Mouse (Mus musculus) liver, embryonic 16.5 days (tissue): ENCODE data around the gene Ptch1. TPM values are rescaled to one million over a fixed set of nuclear protein-coding genes. Genes with fewer than 3 reads are reported as not detected.

Experiments used
- ATAC-seq: fragments of 200-750 bp; cut with Nextera tagmentation; 2 replicates; pipeline ENCODE4 v1.8.0; 2017; ENCODE audit warnings: low read depth, mild to moderate bottlenecking, moderate number of reproducible peaks, moderate library complexity
- H3K27ac ChIP-seq: fragments of 300-500 bp; sonication (generic); 2 replicates; pipeline ENCODE4 v1.5.1; 2014; ENCODE audit warnings: mild to moderate bottlenecking, low read length
- H3K27me3 ChIP-seq: fragments of 300-500 bp; sonication (generic); 2 replicates; pipeline ENCODE4 v1.6.1; 2014; ENCODE audit warnings: low read depth, low read length, mixed read lengths; ENCODE audit not compliant: control insufficient read depth, insufficient read depth
- H3K36me3 ChIP-seq: fragments of 300-500 bp; sonication (generic); 2 replicates; pipeline ENCODE4 v1.6.1; 2014; ENCODE audit warnings: mild to moderate bottlenecking; ENCODE audit not compliant: control insufficient read depth, insufficient read depth
- H3K4me1 ChIP-seq: fragments of 300-500 bp; sonication (generic); 2 replicates; pipeline ENCODE4 v1.6.1; 2014; ENCODE audit warnings: low read depth, low read length, mixed read lengths; ENCODE audit not compliant: control insufficient read depth
- H3K4me2 ChIP-seq: fragments of 300-500 bp; sonication (generic); 2 replicates; pipeline ENCODE4 v1.6.1; 2014; ENCODE audit warnings: low read depth, low read length, mixed read lengths
- H3K4me3 ChIP-seq: fragments of 300-500 bp; sonication (generic); 2 replicates; pipeline ENCODE4 v1.5.1; 2014; ENCODE audit warnings: low read depth, mild to moderate bottlenecking, low read length
- H3K9ac ChIP-seq: fragments of 300-500 bp; sonication (generic); 2 replicates; pipeline ENCODE4 v1.6.1; 2014; ENCODE audit warnings: low read depth, low read length
- H3K9me3 ChIP-seq: fragments of 300-500 bp; sonication (generic); replicated peaks from 2 replicates; pipeline ENCODE4 v1.6.1; 2016; ENCODE audit warnings: low read length; ENCODE audit not compliant: control insufficient read depth
- WGBS: fragments of 180-500 bp; shearing (Covaris S2); extraction: QIAGEN DNeasy Blood & Tissue Kit; methylation state at CpG from one replicate; pipeline ENCODE4 v1.1.7; 2014; ENCODE audit not compliant: insufficient replicate concordance; 5-methylcytosine and 5-hydroxymethylcytosine counted together
- polyA plus RNA-seq: library from polyadenylated mRNA; unstranded; fragments of >200 nt; fragmentation: Nextera tagmentation; extraction: Ambion mirVana; gene quantifications from 2 replicates; pipeline ENCODE4 v1.2.1, GENCODE M21; 2015

Gene Ptch1
- polyA plus RNA-seq, 1 experiment from 2014 or later, result 3.1 TPM

DNA sequence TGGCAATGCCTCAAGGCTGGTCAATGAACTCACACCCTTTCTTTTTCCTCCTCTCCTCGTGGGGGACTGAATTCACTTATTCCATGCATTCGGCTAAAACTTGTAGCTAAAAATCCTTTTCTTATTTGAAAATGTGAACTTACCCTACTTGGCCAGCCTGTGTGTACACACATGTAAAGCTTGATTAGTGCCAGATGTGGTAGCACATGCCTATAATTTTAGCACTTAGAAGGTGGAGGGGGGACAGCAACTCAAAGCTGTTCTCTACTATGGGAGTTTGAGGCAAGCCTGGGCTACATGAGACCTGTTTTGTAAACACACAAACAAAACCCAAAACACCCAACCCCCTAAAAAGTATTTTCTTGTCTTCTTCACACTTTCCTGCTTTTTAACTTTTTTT lies 56.9 kb downstream of the Ptch1 start:
- Histone ChIP-seq H3K9me3 (no peaks in the 10 kb centered on the region), H3K4me2 (no peak overlapping the region), H3K4me3 (no peak overlapping the region), H3K27ac (no peak overlapping the region), H3K4me1 (no peaks in the 10 kb centered on the region), H3K36me3 (peaks cover 45% of the 10 kb centered on the region), H3K9ac (no peak overlapping the region), H3K27me3 (no peaks in the 10 kb centered on the region)
- no peak for ATAC-seq
- WGBS, result 67% methylated on average over 2 of the region's 2 CpGs

DNA sequence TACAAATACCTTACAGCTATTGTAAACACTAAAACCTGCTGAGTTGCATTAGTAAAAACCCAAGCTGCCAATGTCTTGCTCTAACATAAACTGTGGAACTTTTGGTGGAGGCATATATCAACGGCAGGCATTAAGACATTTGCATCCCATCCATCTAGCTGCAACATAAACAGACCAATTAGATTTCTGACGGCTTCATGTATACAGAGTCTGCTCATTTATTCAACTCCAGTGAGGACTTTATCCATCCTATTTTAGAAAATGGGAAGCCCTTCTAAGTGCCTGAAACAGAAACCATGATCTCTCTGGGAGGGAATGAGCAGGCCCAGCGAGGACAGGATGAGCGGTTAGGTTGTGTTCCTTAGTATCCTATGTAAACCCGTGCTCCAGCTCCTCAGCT lies 57.9 kb downstream of the Ptch1 start:
- Histone ChIP-seq H3K4me3 (no peak overlapping the region), H3K4me1 (no peaks in the 10 kb centered on the region), H3K9me3 (no peaks in the 10 kb centered on the region), H3K9ac (no peak overlapping the region), H3K27ac (no peak overlapping the region), H3K4me2 (no peak overlapping the region), H3K27me3 (no peaks in the 10 kb centered on the region), H3K36me3 (peaks cover 45% of the 10 kb centered on the region)
- 79% methylated on average over 5 of the region's 5 CpGs for WGBS
- ATAC-seq, result no peak

DNA sequence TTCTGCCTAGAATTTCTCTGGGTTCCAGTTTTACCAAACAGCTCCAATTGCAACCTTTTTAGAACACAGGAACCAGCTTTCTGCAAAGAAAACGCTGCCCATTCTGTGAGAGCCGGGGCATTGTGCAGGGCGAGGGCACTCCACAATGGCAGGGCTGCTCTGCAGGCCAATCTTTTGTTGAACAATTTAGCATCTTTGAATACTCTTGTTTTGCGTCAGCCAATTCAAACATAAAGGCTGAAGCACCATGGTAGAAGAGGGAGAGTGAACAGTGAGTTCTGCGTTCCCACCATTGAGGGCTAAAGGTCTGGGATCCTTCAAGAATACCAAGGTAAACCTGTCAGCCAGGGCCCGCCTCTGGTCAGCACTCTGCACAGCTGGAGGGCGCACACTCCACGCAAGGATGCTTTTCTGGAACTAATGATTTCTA lies 58.5 kb downstream of the Ptch1 start:
- no peaks in the 10 kb centered on the region for H3K4me1 ChIP-seq
- no peak overlapping the region for H3K9ac ChIP-seq
- no peak overlapping the region for H3K4me2 ChIP-seq
- H3K36me3 ChIP-seq, result peaks cover 45% of the 10 kb centered on the region
- no peaks in the 10 kb centered on the region for H3K27me3 ChIP-seq
- 81% methylated on average over 8 of the region's 8 CpGs for WGBS
- H3K9me3 ChIP-seq, result no peaks in the 10 kb centered on the region
- no peak overlapping the region for H3K4me3 ChIP-seq
- H3K27ac ChIP-seq, result no peak overlapping the region
- ATAC-seq, result no peak

DNA sequence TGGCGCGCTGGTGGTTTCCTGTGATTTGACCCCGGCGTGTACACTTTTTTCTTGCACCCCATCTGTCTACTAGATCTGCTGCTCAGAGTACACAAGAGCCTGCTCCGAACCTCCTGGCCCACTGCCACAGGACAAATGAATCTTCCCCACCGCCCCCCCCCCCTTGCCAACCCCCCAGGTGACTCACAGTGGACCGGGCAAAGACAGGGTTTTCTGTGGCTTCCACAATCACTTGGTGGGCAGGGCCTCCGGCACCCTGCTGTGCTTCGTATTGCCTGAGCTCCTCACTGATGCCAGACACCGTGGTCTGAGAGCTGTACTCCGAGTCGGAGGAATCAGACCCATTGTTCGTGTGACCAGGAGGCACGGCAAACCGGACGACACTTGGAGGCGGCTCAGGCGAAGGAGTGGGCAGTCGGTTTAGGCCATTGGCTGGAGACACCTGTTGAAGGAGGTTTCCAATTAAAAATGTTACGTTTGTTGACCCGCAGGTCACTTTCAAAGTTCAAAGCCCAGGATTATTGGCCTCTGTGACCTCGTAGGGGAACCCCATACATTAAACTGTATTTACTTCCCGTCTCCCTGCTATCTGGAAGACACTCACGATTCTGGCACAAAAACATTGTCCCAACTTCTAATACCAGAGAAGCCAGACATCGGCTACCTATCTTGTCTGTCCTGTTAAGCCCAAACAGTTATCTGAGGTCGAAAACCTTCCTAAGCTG lies 59.9 kb downstream of the Ptch1 start:
- no peaks in the 10 kb centered on the region for H3K27me3 ChIP-seq
- peaks cover 32% of the 10 kb centered on the region for H3K36me3 ChIP-seq
- H3K9me3 ChIP-seq, result no peaks in the 10 kb centered on the region
- ATAC-seq, result no peak
- H3K27ac ChIP-seq, result no peak overlapping the region
- no peak overlapping the region for H3K4me3 ChIP-seq
- H3K4me1 ChIP-seq, result no peaks in the 10 kb centered on the region
- H3K9ac ChIP-seq, result no peak overlapping the region
- no peak overlapping the region for H3K4me2 ChIP-seq
- WGBS, result 79% methylated on average over 26 of the region's 26 CpGs

DNA sequence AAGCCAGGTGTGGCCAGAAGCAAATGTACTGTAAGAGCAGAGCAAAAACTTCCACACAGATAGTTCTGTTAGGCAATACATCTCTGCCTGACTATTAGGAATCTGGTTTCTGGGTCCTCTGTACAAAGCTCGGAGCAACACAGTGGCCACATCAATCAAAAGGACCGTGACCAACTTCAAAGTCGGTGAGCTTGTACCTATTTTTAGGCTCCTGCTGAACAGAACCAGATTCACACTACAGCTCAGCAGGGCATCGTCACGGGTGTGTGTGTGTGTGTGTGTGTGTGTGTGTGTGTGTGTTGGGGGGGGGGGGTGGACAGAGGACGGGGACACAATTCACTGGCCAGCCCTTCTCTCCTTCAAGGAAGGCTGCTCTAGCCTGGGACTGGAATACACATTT lies 61.0 kb downstream of the Ptch1 start:
- ATAC-seq, result no peak
- no peak overlapping the region for H3K9ac ChIP-seq
- H3K36me3 ChIP-seq, result peaks cover 36% of the 10 kb centered on the region
- no peak overlapping the region for H3K27ac ChIP-seq
- no peaks in the 10 kb centered on the region for H3K4me1 ChIP-seq
- no peak overlapping the region for H3K4me3 ChIP-seq
- no peak overlapping the region for H3K4me2 ChIP-seq
- H3K27me3 ChIP-seq, result no peaks in the 10 kb centered on the region
- no peaks in the 10 kb centered on the region for H3K9me3 ChIP-seq
- 63% methylated on average over 6 of the region's 6 CpGs for whole genome bisulfite sequencing

DNA sequence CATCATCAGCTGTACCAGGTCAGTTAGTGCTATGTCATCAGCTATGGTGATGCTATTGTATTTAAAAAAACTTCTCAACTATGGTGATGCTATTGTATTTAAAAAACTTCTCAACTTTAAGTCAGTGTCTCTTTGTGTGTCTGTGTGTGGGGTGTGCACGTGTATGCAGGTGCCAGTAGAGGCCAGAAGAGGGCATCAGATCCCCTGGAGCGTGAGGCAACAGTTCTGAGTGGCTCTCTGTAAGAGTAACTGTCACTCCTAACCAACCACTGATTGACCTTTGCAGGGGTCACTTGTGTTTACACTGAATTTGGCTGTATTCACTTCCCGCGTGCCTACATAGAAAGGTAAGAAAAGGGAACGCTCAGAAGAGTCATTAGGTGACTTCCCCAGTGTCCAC lies 65.6 kb downstream of the Ptch1 start:
- WGBS, result 70% methylated on average over 5 of the region's 5 CpGs
- Histone ChIP-seq H3K27me3 (no peaks in the 10 kb centered on the region), H3K27ac (no peak overlapping the region), H3K36me3 (peaks cover 15% of the 10 kb centered on the region), H3K4me2 (no peak overlapping the region), H3K9me3 (no peaks in the 10 kb centered on the region), H3K4me3 (no peak overlapping the region), H3K4me1 (no peaks in the 10 kb centered on the region), H3K9ac (no peak overlapping the region)
- no peak for ATAC-seq

DNA sequence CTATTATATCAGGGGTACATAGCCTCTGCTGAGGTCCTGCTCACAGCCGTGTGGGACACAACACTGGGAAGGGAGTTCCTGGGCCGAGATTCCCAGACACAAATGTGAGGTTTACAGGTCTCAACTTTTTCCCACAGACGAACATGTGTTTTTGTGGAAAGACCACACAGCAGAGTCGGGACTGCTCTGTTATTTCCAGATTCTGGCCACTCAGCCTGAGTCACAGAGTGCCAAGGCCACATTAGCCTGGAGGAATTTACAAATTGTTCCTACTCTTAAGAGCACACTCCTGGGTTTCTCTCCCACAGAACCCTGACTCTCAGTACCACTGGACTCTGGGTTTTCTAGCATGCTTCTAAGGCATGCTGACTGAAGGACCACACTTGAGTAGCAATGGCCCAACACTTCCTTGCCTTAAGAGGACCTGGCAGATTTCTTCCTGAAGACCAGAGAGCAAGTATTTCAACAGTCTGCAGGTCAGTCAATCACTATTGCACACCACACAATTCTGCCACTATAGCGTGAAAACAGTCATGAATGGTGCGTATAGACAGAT lies 66.3 kb downstream of the Ptch1 start:
- H3K27ac ChIP-seq, result no peak overlapping the region
- H3K4me2 ChIP-seq, result no peak overlapping the region
- H3K4me3 ChIP-seq, result no peak overlapping the region
- no peak overlapping the region for H3K9ac ChIP-seq
- H3K36me3 ChIP-seq, result peaks cover 14% of the 10 kb centered on the region
- H3K27me3 ChIP-seq, result no peaks in the 10 kb centered on the region
- H3K9me3 ChIP-seq, result no peaks in the 10 kb centered on the region
- ATAC-seq, result no peak
- H3K4me1 ChIP-seq, result no peaks in the 10 kb centered on the region
- WGBS, result 69% methylated on average over 6 of the region's 6 CpGs

DNA sequence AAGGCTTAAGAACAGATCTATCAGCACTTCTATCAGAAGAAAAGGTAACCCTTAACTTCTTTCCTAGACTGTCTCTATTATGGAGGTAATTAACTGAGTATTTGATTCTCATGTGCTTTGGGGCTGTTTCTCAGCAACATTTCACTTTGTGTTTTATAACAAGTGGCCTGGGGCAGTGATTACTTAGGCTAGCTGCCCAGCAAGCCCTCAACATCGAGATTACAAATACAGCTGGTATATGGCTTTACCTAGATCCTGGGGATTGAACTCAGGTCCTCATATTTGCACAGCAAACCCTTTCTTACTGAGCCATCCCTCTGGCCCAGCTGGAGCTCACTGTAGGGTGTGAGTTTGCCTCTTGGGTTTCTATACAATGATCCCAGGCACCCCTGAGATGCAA lies 67.0 kb downstream of the Ptch1 start:
- 52% methylated on average over 1 of the region's 1 CpGs for WGBS
- Histone ChIP-seq H3K27me3 (no peaks in the 10 kb centered on the region), H3K4me1 (no peaks in the 10 kb centered on the region), H3K9ac (no peak overlapping the region), H3K9me3 (no peaks in the 10 kb centered on the region), H3K4me2 (no peak overlapping the region), H3K27ac (no peak overlapping the region), H3K4me3 (no peak overlapping the region), H3K36me3 (peaks cover 8% of the 10 kb centered on the region)
- ATAC-seq, result no peak

DNA sequence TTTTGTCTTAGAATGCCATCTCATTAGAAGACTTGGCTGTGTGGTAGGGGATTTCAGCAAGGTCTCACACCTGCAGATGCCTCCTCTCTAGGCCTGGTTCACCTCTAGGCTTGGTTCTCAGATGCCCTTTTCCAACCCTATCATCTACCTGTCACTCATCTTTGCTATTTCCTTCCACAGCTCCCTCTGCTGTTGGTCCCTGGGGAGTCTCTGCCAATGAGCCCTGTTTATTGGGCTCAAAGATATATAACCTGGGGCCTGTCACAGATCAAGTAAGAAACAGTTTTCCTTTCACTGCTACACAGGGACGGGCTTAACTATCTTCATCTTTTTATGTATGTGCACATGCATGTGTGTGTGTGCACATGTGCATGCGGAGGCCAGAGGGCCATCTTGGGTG lies 71.0 kb downstream of the Ptch1 start:
- 69% methylated on average over 2 of the region's 2 CpGs for WGBS
- Histone ChIP-seq H3K4me1 (no peaks in the 10 kb centered on the region; the same call in 1 of the 2 replicates), H3K27me3 (no peaks in the 10 kb centered on the region), H3K27ac (no peak overlapping the region), H3K4me2 (no peak overlapping the region), H3K9me3 (no peaks in the 10 kb centered on the region), H3K36me3 (no peaks in the 10 kb centered on the region), H3K4me3 (no peak overlapping the region), H3K9ac (no peak overlapping the region)
- no peak for ATAC-seq
